In genomic region chr1:119543316-119543715, GRCm38 (mm10) we compare ENCODE assay signal across 18 mouse cellular contexts.
"Had no signal": no experiment of that assay in that cellular context is flagged by ENCODE, and none has a peak within 500 bp of the region (broad histone marks: within the 10 kb centered on the region; RNA-seq: fewer than 3 reads in every experiment).

No protein-coding gene starts in this region.

- H3K27me3 ChIP-seq: lung, embryonic 15.5 days; midbrain, embryonic 12.5 days; neural tube, embryonic 12.5 days had no signal

- H3K9ac ChIP-seq: lung, embryonic 15.5 days; midbrain, embryonic 12.5 days; neural tube, embryonic 12.5 days had no signal

- H3K9me3 ChIP-seq: lung, embryonic 15.5 days; midbrain, embryonic 10.5 days; midbrain, embryonic 12.5 days; neural tube, embryonic 12.5 days had no signal

- H3K4me3 ChIP-seq: lung, embryonic 15.5 days; midbrain, embryonic 10.5 days; midbrain, embryonic 12.5 days; myocyte; neural tube, embryonic 12.5 days had no signal

- H3K4me2 ChIP-seq: lung, embryonic 15.5 days; midbrain, embryonic 12.5 days; neural tube, embryonic 12.5 days had no signal

- DNase-seq: lung, adult 2 months; lung, postnatal 10 days; lung, postnatal 4 days; midbrain, embryonic 14.5 days; retina, postnatal 1 day; right cerebral cortex, adult 18-20 months; right cerebral cortex, postnatal 25 days; right cerebral cortex, postnatal 4 days; spleen, adult 18-20 months; thymus, adult 18-20 months; thymus, postnatal 14 days; thymus, postnatal 36 days had no signal

- H3K4me1 ChIP-seq: midbrain, embryonic 10.5 days; midbrain, embryonic 12.5 days; neural tube, embryonic 12.5 days had no signal

- H3K27ac ChIP-seq: lung, embryonic 15.5 days; midbrain, embryonic 10.5 days; midbrain, embryonic 12.5 days; neural tube, embryonic 12.5 days had no signal

- ATAC-seq: midbrain, embryonic 16.5 days had no signal
